Mouse (Mus musculus): ENCODE results near the gene Arl2. TPM values are rescaled to one million over a fixed set of nuclear protein-coding genes. Genes with fewer than 3 reads are reported as not detected.

Arl2 gene
- total RNA-seq, 2 experiments from 2014 or later = 83.2 to 84.8 TPM

Other genes starting within 250 kb of the Arl2 start
- gene Tigd3, start 247.4 kb downstream of the Arl2 start, total RNA-seq (2021) = 1 to 10 TPM; 2.5 TPM
- 100 to 1,000 TPM in 1 of 2 experiments, 10 to 100 TPM in 1; 90.8 to 100 TPM for gene Dpf2, start 228.5 kb downstream of the Arl2 start, total RNA-seq (2021)
- 1 to 10 TPM; 4.3 to 4.6 TPM for gene Cdc42ep2, start 216.7 kb downstream of the Arl2 start, total RNA-seq (2021)
- 1 to 10 TPM; 5.0 to 5.9 TPM for gene Pola2, start 177.3 kb downstream of the Arl2 start, total RNA-seq (2021)
- not detected for gene Slc22a20, start 155.4 kb downstream of the Arl2 start, total RNA-seq (2021)
- gene Capn1, start 125.7 kb downstream of the Arl2 start, total RNA-seq (2021) = 10 to 100 TPM; 23.2 to 24.8 TPM
- gene Syvn1, start 95.0 kb downstream of the Arl2 start, total RNA-seq (2021) = 10 to 100 TPM; 43.4 to 44.5 TPM
- gene Mrpl49, start 83.8 kb downstream of the Arl2 start, total RNA-seq (2021) = 10 to 100 TPM; 48.0 to 52.0 TPM
- 100 to 1,000 TPM; 769 to 789 TPM for gene Fau, start 83.7 kb downstream of the Arl2 start, total RNA-seq (2021)
- gene Znhit2, start 80.4 kb downstream of the Arl2 start, total RNA-seq (2021) = 10 to 100 TPM; 34.6 to 36.2 TPM
- 10 to 100 TPM; 22.4 to 24.4 TPM for gene Tm7sf2, start 73.2 kb downstream of the Arl2 start, total RNA-seq (2021)
- 10 to 100 TPM; 93.7 to 94.4 TPM for gene Vps51, start 64.3 kb downstream of the Arl2 start, total RNA-seq (2021)
- not detected for gene Tmem262, start 61.5 kb downstream of the Arl2 start, total RNA-seq (2021)
- 1 to 10 TPM in 1 of 2 experiments, under 1 TPM in 1; 0.91 to 1.3 TPM for gene Gm28374, start 59.3 kb downstream of the Arl2 start, total RNA-seq (2021)
- 10 to 100 TPM; 36.6 to 42.0 TPM for gene Zfpl1, start 56.6 kb downstream of the Arl2 start, total RNA-seq (2021)
- not detected for gene Cdca5, start 56.6 kb downstream of the Arl2 start, total RNA-seq (2021)
- not detected for gene AC131692.1, start 47.1 kb downstream of the Arl2 start, total RNA-seq (2021)
- gene Naaladl1, start 35.8 kb downstream of the Arl2 start, total RNA-seq (2021) = under 1 TPM in 1 of 2 experiments, not detected in 1; 0.12 TPM
- 10 to 100 TPM; 15.5 to 15.6 TPM for gene Sac3d1, start 22.9 kb downstream of the Arl2 start, total RNA-seq (2021)
- 10 to 100 TPM; 37.6 to 45.1 TPM for gene Snx15, start 13.2 kb downstream of the Arl2 start, total RNA-seq (2021)
- gene Batf2, start 565 bp downstream of the Arl2 start, total RNA-seq (2021) = under 1 TPM; 0.59 to 0.89 TPM
- gene Majin, start 42.8 kb upstream of the Arl2 start, total RNA-seq (2021) = not detected
- not detected for gene Gpha2, start 84.8 kb upstream of the Arl2 start, total RNA-seq (2021)
- 100 to 1,000 TPM; 133 TPM for gene Ppp2r5b, start 94.3 kb upstream of the Arl2 start, total RNA-seq (2021)
- gene Atg2a, start 100.1 kb upstream of the Arl2 start, total RNA-seq (2021) = 10 to 100 TPM; 34.0 to 34.2 TPM
- 10 to 100 TPM; 86.6 to 88.0 TPM for gene Ehd1, start 135.2 kb upstream of the Arl2 start, total RNA-seq (2021)
- 1 to 10 TPM; 4.8 to 5.6 TPM for gene Cdc42bpg, start 164.9 kb upstream of the Arl2 start, total RNA-seq (2021)
- 10 to 100 TPM; 63.0 to 71.3 TPM for gene Men1, start 193.4 kb upstream of the Arl2 start, total RNA-seq (2021)
- 10 to 100 TPM; 82.2 to 89.6 TPM for gene Map4k2, start 199.6 kb upstream of the Arl2 start, total RNA-seq (2021)
- 100 to 1,000 TPM; 196 to 207 TPM for gene Sf1, start 222.1 kb upstream of the Arl2 start, total RNA-seq (2021)
- gene Pygm, start 242.9 kb upstream of the Arl2 start, total RNA-seq (2021) = 10 to 100 TPM; 26.4 to 27.2 TPM

All from layer of hippocampus, adult 18-20 months (tissue).